Mouse (Mus musculus): ENCODE results near the gene Abl2. TPM values are rescaled to one million over a fixed set of nuclear protein-coding genes. Genes with fewer than 3 reads are reported as not detected.

The Abl2 gene
- polyA plus RNA-seq, 1 experiment from 2014 or later: 6.9 TPM

GRCm38 (mm10) chr1:156597089-156597488, 38.5 kb downstream of the Abl2 start:
- Histone ChIP-seq H3K9ac (replicated peaks; ENCODE audit: low read depth, low read length) (no peak overlapping the region), H3K27me3 (ENCODE audit: control insufficient read depth, insufficient read depth, low read length) (no peaks in the 10 kb centered on the region), H3K27ac (ENCODE audit: low read length) (no peak overlapping the region), H3K9me3 (ENCODE audit: control insufficient read depth, low read depth, low read length) (no peaks in the 10 kb centered on the region), H3K4me3 (ENCODE audit: low read depth, low read length) (no peak overlapping the region), H3K4me2 (replicated peaks; ENCODE audit: low read depth, low read length) (no peak overlapping the region), H3K4me1 (ENCODE audit: control insufficient read depth, insufficient read depth, low read length) (no peaks in the 10 kb centered on the region), H3K36me3 (ENCODE audit: control insufficient read depth, insufficient read depth, low read length) (no peaks in the 10 kb centered on the region)
- WGBS: 91% methylated on average over 4 of the region's 4 CpGs
- no peak for ATAC-seq (ENCODE audit: insufficient number of reproducible peaks, insufficient read depth, low FRiP score, low read depth)

GRCm38 (mm10) chr1:156602545-156602944, 44.0 kb downstream of the Abl2 start:
- H3K9me3 ChIP-seq (ENCODE audit: control insufficient read depth, low read depth, low read length): no peaks in the 10 kb centered on the region
- no peak for ATAC-seq (ENCODE audit: insufficient number of reproducible peaks, insufficient read depth, low FRiP score, low read depth)
- no peaks in the 10 kb centered on the region for H3K36me3 ChIP-seq (ENCODE audit: control insufficient read depth, insufficient read depth, low read length)
- no peak overlapping the region for H3K4me2 ChIP-seq (replicated peaks; ENCODE audit: low read depth, low read length)
- 79% methylated on average over 3 of the region's 3 CpGs for WGBS
- H3K27ac ChIP-seq (ENCODE audit: low read length): no peak overlapping the region
- no peaks in the 10 kb centered on the region for H3K4me1 ChIP-seq (ENCODE audit: control insufficient read depth, insufficient read depth, low read length)
- no peaks in the 10 kb centered on the region for H3K27me3 ChIP-seq (ENCODE audit: control insufficient read depth, insufficient read depth, low read length)
- no peak overlapping the region for H3K9ac ChIP-seq (replicated peaks; ENCODE audit: low read depth, low read length)
- no peak overlapping the region for H3K4me3 ChIP-seq (ENCODE audit: low read depth, low read length)

GRCm38 (mm10) chr1:156605094-156605866, 46.7 kb downstream of the Abl2 start:
- no peak overlapping the region for H3K4me2 ChIP-seq (replicated peaks; ENCODE audit: low read depth, low read length)
- no peak for ATAC-seq (ENCODE audit: insufficient number of reproducible peaks, insufficient read depth, low FRiP score, low read depth)
- H3K9me3 ChIP-seq (ENCODE audit: control insufficient read depth, low read depth, low read length): no peaks in the 10 kb centered on the region
- H3K9ac ChIP-seq (replicated peaks; ENCODE audit: low read depth, low read length): no peak overlapping the region
- 67% methylated on average over 12 of the region's 12 CpGs for whole genome bisulfite sequencing
- no peaks in the 10 kb centered on the region for H3K27me3 ChIP-seq (ENCODE audit: control insufficient read depth, insufficient read depth, low read length)
- H3K36me3 ChIP-seq (ENCODE audit: control insufficient read depth, insufficient read depth, low read length): no peaks in the 10 kb centered on the region
- H3K4me3 ChIP-seq (ENCODE audit: low read depth, low read length): no peak overlapping the region
- H3K4me1 ChIP-seq (ENCODE audit: control insufficient read depth, insufficient read depth, low read length): no peaks in the 10 kb centered on the region
- no peak overlapping the region for H3K27ac ChIP-seq (ENCODE audit: low read length)

- WGBS: 79% methylated on average over 2 of the region's 2 CpGs
- no peak overlapping the region for H3K4me2 ChIP-seq (replicated peaks; ENCODE audit: low read depth, low read length)
- no peak overlapping the region for H3K9ac ChIP-seq (replicated peaks; ENCODE audit: low read depth, low read length)
- H3K36me3 ChIP-seq (ENCODE audit: control insufficient read depth, insufficient read depth, low read length): no peaks in the 10 kb centered on the region
- no peak overlapping the region for H3K27ac ChIP-seq (ENCODE audit: low read length)
- no peak for ATAC-seq (ENCODE audit: insufficient number of reproducible peaks, insufficient read depth, low FRiP score, low read depth)
- no peaks in the 10 kb centered on the region for H3K27me3 ChIP-seq (ENCODE audit: control insufficient read depth, insufficient read depth, low read length)
- no peak overlapping the region for H3K4me3 ChIP-seq (ENCODE audit: low read depth, low read length)
- H3K4me1 ChIP-seq (ENCODE audit: control insufficient read depth, insufficient read depth, low read length): no peaks in the 10 kb centered on the region
- H3K9me3 ChIP-seq (ENCODE audit: control insufficient read depth, low read depth, low read length): no peaks in the 10 kb centered on the region
Measured at GRCm38 (mm10) chr1:156605940-156606339, 47.4 kb downstream of the Abl2 start.

- H3K4me3 ChIP-seq (ENCODE audit: low read depth, low read length): no peak overlapping the region
- 96% methylated on average over 2 of the region's 2 CpGs for WGBS
Measured at GRCm38 (mm10) chr1:156608496-156608895, 49.9 kb downstream of the Abl2 start.

GRCm38 (mm10) chr1:156610257-156610656, 51.7 kb downstream of the Abl2 start:
- Histone ChIP-seq H3K27ac (ENCODE audit: low read length) (no peak overlapping the region), H3K4me3 (ENCODE audit: low read depth, low read length) (no peak overlapping the region), H3K36me3 (ENCODE audit: control insufficient read depth, insufficient read depth, low read length) (no peaks in the 10 kb centered on the region), H3K9me3 (ENCODE audit: control insufficient read depth, low read depth, low read length) (no peaks in the 10 kb centered on the region), H3K27me3 (ENCODE audit: control insufficient read depth, insufficient read depth, low read length) (no peaks in the 10 kb centered on the region), H3K4me2 (replicated peaks; ENCODE audit: low read depth, low read length) (no peak overlapping the region), H3K4me1 (ENCODE audit: control insufficient read depth, insufficient read depth, low read length) (peaks cover 6% of the 10 kb centered on the region), H3K9ac (replicated peaks; ENCODE audit: low read depth, low read length) (no peak overlapping the region)
- WGBS: 77% methylated on average over 1 of the region's 1 CpGs
- no peak for ATAC-seq (ENCODE audit: insufficient number of reproducible peaks, insufficient read depth, low FRiP score, low read depth)

More at GRCm38 (mm10) chr1:156608496-156608895, 49.9 kb downstream of the Abl2 start:
- no peaks in the 10 kb centered on the region for H3K36me3 ChIP-seq (ENCODE audit: control insufficient read depth, insufficient read depth, low read length)
- no peak overlapping the region for H3K9ac ChIP-seq (replicated peaks; ENCODE audit: low read depth, low read length)
- no peaks in the 10 kb centered on the region for H3K27me3 ChIP-seq (ENCODE audit: control insufficient read depth, insufficient read depth, low read length)
- H3K27ac ChIP-seq (ENCODE audit: low read length): no peak overlapping the region
- ATAC-seq (ENCODE audit: insufficient number of reproducible peaks, insufficient read depth, low FRiP score, low read depth): no peak
- no peaks in the 10 kb centered on the region for H3K9me3 ChIP-seq (ENCODE audit: control insufficient read depth, low read depth, low read length)
- no peaks in the 10 kb centered on the region for H3K4me1 ChIP-seq (ENCODE audit: control insufficient read depth, insufficient read depth, low read length)
- no peak overlapping the region for H3K4me2 ChIP-seq (replicated peaks; ENCODE audit: low read depth, low read length)

GRCm38 (mm10) chr1:156613855-156614530, 55.4 kb downstream of the Abl2 start:
- Histone ChIP-seq H3K9ac (replicated peaks; ENCODE audit: low read depth, low read length) (no peak overlapping the region), H3K36me3 (ENCODE audit: control insufficient read depth, insufficient read depth, low read length) (no peaks in the 10 kb centered on the region), H3K4me2 (replicated peaks; ENCODE audit: low read depth, low read length) (no peak overlapping the region), H3K9me3 (ENCODE audit: control insufficient read depth, low read depth, low read length) (no peaks in the 10 kb centered on the region), H3K27me3 (ENCODE audit: control insufficient read depth, insufficient read depth, low read length) (no peaks in the 10 kb centered on the region), H3K4me1 (ENCODE audit: control insufficient read depth, insufficient read depth, low read length) (peaks cover 15% of the 10 kb centered on the region), H3K4me3 (ENCODE audit: low read depth, low read length) (no peak overlapping the region), H3K27ac (ENCODE audit: low read length) (no peak overlapping the region; the same call in 1 of the 2 replicates)
- 37% methylated on average over 9 of the region's 9 CpGs for WGBS
- ATAC-seq (ENCODE audit: insufficient number of reproducible peaks, insufficient read depth, low FRiP score, low read depth): no peak

GRCm38 (mm10) chr1:156614710-156615109, 56.1 kb downstream of the Abl2 start:
- H3K36me3 ChIP-seq (ENCODE audit: control insufficient read depth, insufficient read depth, low read length): no peaks in the 10 kb centered on the region
- H3K27ac ChIP-seq (ENCODE audit: low read length): no peak overlapping the region
- no peak overlapping the region for H3K4me3 ChIP-seq (ENCODE audit: low read depth, low read length)
- H3K9me3 ChIP-seq (ENCODE audit: control insufficient read depth, low read depth, low read length): no peaks in the 10 kb centered on the region
- WGBS: 93% methylated on average over 1 of the region's 1 CpGs
- no peaks in the 10 kb centered on the region for H3K27me3 ChIP-seq (ENCODE audit: control insufficient read depth, insufficient read depth, low read length)
- H3K4me1 ChIP-seq (ENCODE audit: control insufficient read depth, insufficient read depth, low read length): peaks cover 15% of the 10 kb centered on the region
- ATAC-seq (ENCODE audit: insufficient number of reproducible peaks, insufficient read depth, low FRiP score, low read depth): no peak
- H3K4me2 ChIP-seq (replicated peaks; ENCODE audit: low read depth, low read length): no peak overlapping the region
- no peak overlapping the region for H3K9ac ChIP-seq (replicated peaks; ENCODE audit: low read depth, low read length)
